ENCODE assay signal across 12 mouse cellular contexts in genomic region chr10:25446953-25447525, GRCm38 (mm10).
DNase-seq lines count a peak whose midpoint lies in the region; ATAC-seq lines count a peak whose summit lies in the region.
"Had no signal": no experiment of that assay in that cellular context is flagged by ENCODE, and none has a peak within 500 bp of the region (broad histone marks: within the 10 kb centered on the region; RNA-seq: fewer than 3 reads in every experiment).

No protein-coding gene starts in this region.

- 50% methylated on average over 5 of the region's 5 CpGs for WGBS in heart, embryonic 13.5 days
- WGBS in liver, embryonic 13.5 days (ENCODE audit: insufficient replicate concordance), result 57% methylated on average over 5 of the region's 5 CpGs

- no peaks in the 10 kb centered on the region for H3K27me3 ChIP-seq in heart, embryonic 13.5 days (replicated peaks)
- no peaks in the 10 kb centered on the region for H3K27me3 ChIP-seq in liver, embryonic 13.5 days

- H3K9me3 ChIP-seq in heart, embryonic 13.5 days, result no peaks in the 10 kb centered on the region
- no peaks in the 10 kb centered on the region for H3K9me3 ChIP-seq in liver, embryonic 13.5 days (replicated peaks)

- H3K4me1 ChIP-seq in heart, embryonic 13.5 days, result peaks cover 44% of the 10 kb centered on the region
- H3K4me1 ChIP-seq in liver, embryonic 13.5 days (replicated peaks), result peaks cover 3% of the 10 kb centered on the region; the same call in 1 of the 2 replicates

- no peak overlapping the region for H3K9ac ChIP-seq in heart, embryonic 13.5 days
- no peak overlapping the region for H3K9ac ChIP-seq in liver, embryonic 13.5 days

- H3K4me3 ChIP-seq in heart, embryonic 13.5 days, result no peak overlapping the region
- H3K4me3 ChIP-seq in liver, embryonic 13.5 days (replicated peaks), result no peak overlapping the region

- no peak for DNase-seq in heart, adult 18-20 months
- no peak for DNase-seq in liver, embryonic 13.5 days
- DNase-seq in liver (no peak), MN1 (ENCODE audit: low spot score) (no peak)
- peak; percentile 62 for DNase-seq in brain, adult 2 months (ENCODE audit: low read depth, low spot score)
- peak; percentile 56 for DNase-seq in lung, postnatal 36 days
- DNase-seq in cerebellum, postnatal 4 days (ENCODE audit: low spot score in 2 of 2), result no peak
- DNase-seq: cerebellum, adult 18-20 months; kidney, postnatal 14 days; right cerebral cortex, postnatal 14 days; thymus, adult 18-20 months had no signal

- peak overlapping the region; percentile 73 for H3K27ac ChIP-seq in heart, embryonic 13.5 days (replicated peaks)
- H3K27ac ChIP-seq in liver, embryonic 13.5 days, result no peak overlapping the region

- peaks cover 25% of the 10 kb centered on the region for H3K36me3 ChIP-seq in heart, embryonic 13.5 days
- peaks cover 10% of the 10 kb centered on the region for H3K36me3 ChIP-seq in liver, embryonic 13.5 days

- H3K4me2 ChIP-seq in heart, embryonic 13.5 days, result no peak overlapping the region
- H3K4me2 ChIP-seq in liver, embryonic 13.5 days, result no peak overlapping the region

- ATAC-seq in heart, embryonic 13.5 days (ENCODE audit: extremely low read depth, insufficient number of reproducible peaks, low FRiP score, low TSS enrichment), result no peak
- peak; percentile 34; the same call in 1 of the 2 replicates for ATAC-seq in liver, embryonic 13.5 days (ENCODE audit: low read depth)

Comparison
In these comparisons a context has a peak if more than half of its experiments do, and no peak if none do; other contexts are left out.
1. DNase-seq: peak in brain, adult 2 months (single experiment) and lung, postnatal 36 days (single experiment); none in heart, adult 18-20 months (0 of 2), liver, embryonic 13.5 days (single experiment), liver (single experiment), cerebellum, postnatal 4 days (0 of 2) and MN1 (single experiment).